23 mouse cellular contexts compared by ENCODE assay signal in the genomic region with DNA sequence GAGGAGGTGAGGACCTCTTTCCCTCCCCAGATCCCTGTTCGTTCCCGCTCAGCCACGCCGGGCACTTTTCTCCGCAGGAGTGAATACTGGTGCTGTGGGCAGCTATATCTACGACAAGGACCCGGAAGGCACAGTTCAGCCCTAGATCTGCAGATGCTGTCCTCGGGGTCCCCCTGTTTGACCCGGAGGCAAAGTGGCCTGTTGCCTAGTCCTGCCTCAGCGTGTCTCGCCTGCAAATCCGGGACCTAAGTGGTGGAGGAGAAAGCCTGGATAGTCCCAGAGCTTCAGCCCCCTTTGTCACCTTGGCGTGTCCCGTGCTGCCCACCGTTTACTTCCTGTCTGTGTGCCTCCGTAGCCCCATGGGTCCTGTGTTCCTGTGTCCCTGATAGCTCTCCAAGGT. TPM values are rescaled to one million over a fixed set of nuclear protein-coding genes. Genes with fewer than 3 reads are reported as not detected.
DNase-seq lines count a peak whose midpoint lies in the region; ATAC-seq and TF ChIP-seq lines count a peak whose summit lies in the region.
"Had no signal": no experiment of that assay in that cellular context is flagged by ENCODE, and none has a peak within 500 bp of the region (broad histone marks: within the 10 kb centered on the region; RNA-seq: fewer than 3 reads in every experiment).

No protein-coding gene starts in this region.

- ATAC-seq in heart, embryonic 12.5 days (ENCODE audit: insufficient number of reproducible peaks, low FRiP score), result no peak
- ATAC-seq in heart, embryonic 14.5 days (ENCODE audit: insufficient number of reproducible peaks, insufficient read depth, low FRiP score, low read depth), result no peak
- ATAC-seq in heart, postnatal 0 days (ENCODE audit: insufficient read depth, low read depth), result no peak
- ATAC-seq: forebrain, embryonic 13.5 days; intestine, embryonic 16.5 days; midbrain, embryonic 15.5 days; Patski had no signal

- H3K4me3 ChIP-seq in gastrocnemius, adult 2 months, result peak overlapping the region; percentile 93
- no peak overlapping the region for H3K4me3 ChIP-seq in heart, embryonic 12.5 days
- no peak overlapping the region for H3K4me3 ChIP-seq in heart, embryonic 14.5 days (ENCODE audit: control insufficient read depth in 1 of 2, insufficient read depth in 1 of 2, low read depth in 1 of 2, low read length in 2 of 2)
- peak overlapping the region; percentile 8; the same call in 1 of the 2 replicates for H3K4me3 ChIP-seq in heart, postnatal 0 days (ENCODE audit: low read depth, low read length)
- H3K4me3 ChIP-seq: forebrain, embryonic 13.5 days; hindbrain, embryonic 13.5 days; limb, embryonic 10.5 days; limb, embryonic 15.5 days; lung, embryonic 15.5 days; midbrain, embryonic 10.5 days; midbrain, embryonic 15.5 days; neural tube, embryonic 12.5 days had no signal

- peaks cover 31% of the 10 kb centered on the region for H3K36me3 ChIP-seq in heart, embryonic 12.5 days
- peaks cover 55% of the 10 kb centered on the region for H3K36me3 ChIP-seq in heart, embryonic 14.5 days (ENCODE audit: control insufficient read depth, insufficient read depth, low read length)
- peaks cover 31% of the 10 kb centered on the region for H3K36me3 ChIP-seq in heart, postnatal 0 days (replicated peaks; ENCODE audit: control insufficient read depth, insufficient read depth, low read length)
- H3K36me3 ChIP-seq: limb, embryonic 15.5 days had no signal

- intact Hi-C loops in gastrocnemius, adult 2 months (cut with DNase I), result no loop called here
- intact Hi-C loops in gastrocnemius, postnatal 14 days (cut with DNase I; ENCODE audit: low total_unique reads), result no loop called here
- intact Hi-C loops in heart, postnatal 25 days (cut with DNase I), result no loop called here

- DNase-seq in gastrocnemius, adult 2 months, result no peak
- no peak for DNase-seq in gastrocnemius, postnatal 14 days
- no peak for DNase-seq in heart, postnatal 25 days (ENCODE audit: low spot score)
- no peak for DNase-seq in heart, postnatal 0 days (ENCODE audit: low spot score)
- no peak for DNase-seq in adrenal gland, adult 2 months
- DNase-seq: gastrocnemius, postnatal 25 days; kidney, postnatal 14 days; layer of hippocampus, adult 9-11 months; right cerebral cortex, postnatal 4 days had no signal

- WGBS in heart, embryonic 12.5 days, result 86% methylated on average over 16 of the region's 16 CpGs
- 83% methylated on average over 16 of the region's 16 CpGs for whole genome bisulfite sequencing in heart, embryonic 14.5 days
- 78% methylated on average over 16 of the region's 16 CpGs for WGBS in heart, postnatal 0 days

- peaks cover 74% of the 10 kb centered on the region for H3K4me1 ChIP-seq in heart, embryonic 12.5 days (replicated peaks)
- H3K4me1 ChIP-seq in heart, embryonic 14.5 days (ENCODE audit: control insufficient read depth in 2 of 2, insufficient read depth in 2 of 2, low read length in 2 of 2), result peaks cover 53 to 66% of the 10 kb centered on the region in 2 experiments
- H3K4me1 ChIP-seq in heart, postnatal 0 days (ENCODE audit: control insufficient read depth, insufficient read depth), result peaks cover 52% of the 10 kb centered on the region

- TF ChIP-seq EP300 in heart, postnatal 0 days (IDR thresholded peaks at IDR 0.05; ENCODE audit: low read depth), result peak; percentile 37; the same call in 1 of the 2 replicates

- no peaks in the 10 kb centered on the region for H3K27me3 ChIP-seq in heart, embryonic 12.5 days (replicated peaks)
- no peaks in the 10 kb centered on the region for H3K27me3 ChIP-seq in heart, embryonic 14.5 days (ENCODE audit: control insufficient read depth, insufficient read depth, low read length)
- no peaks in the 10 kb centered on the region for H3K27me3 ChIP-seq in heart, postnatal 0 days (ENCODE audit: control insufficient read depth, insufficient read depth, low read length)
- H3K27me3 ChIP-seq: lung, embryonic 15.5 days; midbrain, embryonic 15.5 days; Patski had no signal

- H3K27ac ChIP-seq in gastrocnemius, adult 2 months, result peak overlapping the region; percentile 90
- H3K27ac ChIP-seq in heart, embryonic 12.5 days (ENCODE audit: poor library complexity, severe bottlenecking), result peak overlapping the region; percentile 97
- H3K27ac ChIP-seq in heart, embryonic 14.5 days (replicated peaks in 1 of 2; ENCODE audit: control insufficient read depth in 1 of 2, insufficient read depth in 1 of 2, low read depth in 2 of 2, low read length in 2 of 2), result peak overlapping the region in 1 of 2 experiments; percentile 55; a peak in 2 of 4 replicates
- H3K27ac ChIP-seq in heart, postnatal 0 days (ENCODE audit: low read depth), result peak overlapping the region; percentile 98
- H3K27ac ChIP-seq: forebrain, embryonic 13.5 days; hindbrain, embryonic 13.5 days; limb, embryonic 10.5 days; limb, embryonic 15.5 days; liver, embryonic 14.5 days; lung, embryonic 15.5 days; midbrain, embryonic 10.5 days; midbrain, embryonic 15.5 days; neural tube, embryonic 12.5 days; stomach, postnatal 0 days had no signal

- no peaks in the 10 kb centered on the region for H3K9me3 ChIP-seq in heart, embryonic 12.5 days (replicated peaks)
- no peaks in the 10 kb centered on the region for H3K9me3 ChIP-seq in heart, embryonic 14.5 days (ENCODE audit: control insufficient read depth, low read length)
- H3K9me3 ChIP-seq in heart, postnatal 0 days (replicated peaks; ENCODE audit: control insufficient read depth, low read length), result no peaks in the 10 kb centered on the region
- H3K9me3 ChIP-seq: forebrain, embryonic 13.5 days; hindbrain, embryonic 13.5 days; limb, embryonic 10.5 days; limb, embryonic 15.5 days; lung, embryonic 15.5 days; midbrain, embryonic 10.5 days; midbrain, embryonic 15.5 days; neural tube, embryonic 12.5 days had no signal

- peak overlapping the region; percentile 22; the same call in 1 of the 2 replicates for H3K9ac ChIP-seq in heart, embryonic 12.5 days
- peak overlapping the region; percentile 99 for H3K9ac ChIP-seq in heart, embryonic 14.5 days (ENCODE audit: low read length)
- no peak overlapping the region for H3K9ac ChIP-seq in heart, postnatal 0 days (replicated peaks; ENCODE audit: low read depth, low read length)
- H3K9ac ChIP-seq: forebrain, embryonic 13.5 days; hindbrain, embryonic 13.5 days; limb, embryonic 15.5 days; liver, embryonic 14.5 days; lung, embryonic 15.5 days; midbrain, embryonic 15.5 days; neural tube, embryonic 12.5 days had no signal

- TF ChIP-seq CTCF in gastrocnemius, adult 2 months (IDR thresholded peaks at IDR 0.05), result no peak
- TF ChIP-seq CTCF in heart, postnatal 0 days (IDR thresholded peaks at IDR 0.05; ENCODE audit: low read depth), result no peak

- peak overlapping the region; percentile 14; the same call in 1 of the 2 replicates for H3K4me2 ChIP-seq in heart, embryonic 12.5 days
- 0 out of 2 replicates have a peak overlapping the region, but pooled peaks have one; percentile 96 for H3K4me2 ChIP-seq in heart, embryonic 14.5 days (ENCODE audit: low read length)
- H3K4me2 ChIP-seq in heart, postnatal 0 days (ENCODE audit: low read depth, low read length), result 0 out of 2 replicates have a peak overlapping the region, but pooled peaks have one; percentile 22
- H3K4me2 ChIP-seq: forebrain, embryonic 13.5 days; hindbrain, embryonic 13.5 days; limb, embryonic 15.5 days; lung, embryonic 15.5 days; midbrain, embryonic 15.5 days; neural tube, embryonic 12.5 days had no signal

RNA-seq across cellular contexts. Expression of a gene that starts 1.2 kb away (rescaled TPM):
- 100 to 1,000 TPM in 1 of 2 experiments, 10 to 100 TPM in 1; 71.2 to 113 TPM for total RNA-seq in gastrocnemius, adult 2 months (2021)
- 100 to 1,000 TPM; 115 to 139 TPM for total RNA-seq in gastrocnemius, postnatal 14 days (2021)
- 464 and 485 TPM in 2 replicates for polyA plus RNA-seq in heart, embryonic 12.5 days (2016; fragmentation: Nextera tagmentation; extraction: Ambion mirVana)
- total RNA-seq in heart, postnatal 25 days (2021), result 100 to 1,000 TPM; 178 to 211 TPM
- 586 and 589 TPM in 2 replicates for polyA plus RNA-seq in heart, embryonic 14.5 days (2014; fragmentation: Nextera tagmentation; extraction: Ambion mirVana)
- total RNA-seq in heart, postnatal 0 days (2014; rRNA removed; ENCODE audit: low replicate concordance), result 286 and 487 TPM in 2 replicates
- 831 and 871 TPM in 2 replicates for polyA plus RNA-seq in heart, postnatal 0 days (2015; fragmentation: Nextera tagmentation; extraction: Ambion mirVana)
- 100 to 1,000 TPM in 1 of 2 experiments, 10 to 100 TPM in 1; 51.5 to 101 TPM for total RNA-seq in adrenal gland, adult 2 months (2021)
- polyA plus RNA-seq in adrenal gland, adult 2 months (2012; rRNA removed), result 31.7 and 36.9 TPM in 2 replicates

RNA-seq across cellular contexts. Expression of a gene that starts 4.8 kb away (rescaled TPM):
- total RNA-seq in gastrocnemius, adult 2 months (2021), result 10 to 100 TPM; 32.4 to 41.1 TPM
- total RNA-seq in gastrocnemius, postnatal 14 days (2021), result 10 to 100 TPM; 82.5 to 84.7 TPM
- polyA plus RNA-seq in heart, embryonic 12.5 days (2016; fragmentation: Nextera tagmentation; extraction: Ambion mirVana), result 1,186 and 1,223 TPM in 2 replicates
- 1,000 to 10,000 TPM; 1,410 to 1,505 TPM for total RNA-seq in heart, postnatal 25 days (2021)
- polyA plus RNA-seq in heart, embryonic 14.5 days (2014; fragmentation: Nextera tagmentation; extraction: Ambion mirVana), result 1,706 and 1,786 TPM in 2 replicates
- 1,394 and 1,556 TPM in 2 replicates for total RNA-seq in heart, postnatal 0 days (2014; rRNA removed; ENCODE audit: low replicate concordance)
- polyA plus RNA-seq in heart, postnatal 0 days (2015; fragmentation: Nextera tagmentation; extraction: Ambion mirVana), result 2,321 and 2,395 TPM in 2 replicates
- 10 to 100 TPM; 57.5 to 58.2 TPM for total RNA-seq in adrenal gland, adult 2 months (2021)
- 159 and 168 TPM in 2 replicates for polyA plus RNA-seq in adrenal gland, adult 2 months (2012; rRNA removed)

RNA-seq across cellular contexts. Expression of a gene that starts 11.3 kb away (rescaled TPM):
- total RNA-seq in gastrocnemius, adult 2 months (2021), result not detected
- total RNA-seq in gastrocnemius, postnatal 14 days (2021), result 1 to 10 TPM in 1 of 2 experiments, under 1 TPM in 1; 0.69 to 1.6 TPM
- polyA plus RNA-seq in heart, embryonic 12.5 days (2016; fragmentation: Nextera tagmentation; extraction: Ambion mirVana), result 24.5 and 26.9 TPM in 2 replicates
- under 1 TPM; 0.61 to 0.83 TPM for total RNA-seq in heart, postnatal 25 days (2021)
- 13.3 and 17.5 TPM in 2 replicates for polyA plus RNA-seq in heart, embryonic 14.5 days (2014; fragmentation: Nextera tagmentation; extraction: Ambion mirVana)
- total RNA-seq in heart, postnatal 0 days (2014; rRNA removed; ENCODE audit: low replicate concordance), result 6.7 and 16.5 TPM in 2 replicates
- polyA plus RNA-seq in heart, postnatal 0 days (2015; fragmentation: Nextera tagmentation; extraction: Ambion mirVana), result 4.5 and 4.9 TPM in 2 replicates
- 1 to 10 TPM in 1 of 2 experiments, under 1 TPM in 1; 0.66 to 1.4 TPM for total RNA-seq in adrenal gland, adult 2 months (2021)
- 3.6 and 6.6 TPM in 2 replicates for polyA plus RNA-seq in adrenal gland, adult 2 months (2012; rRNA removed)

RNA-seq across cellular contexts. Expression of a gene that starts 40.8 kb away (rescaled TPM):
- not detected for total RNA-seq in gastrocnemius, adult 2 months (2021)
- under 1 TPM; 0.33 to 0.47 TPM for total RNA-seq in gastrocnemius, postnatal 14 days (2021)
- 2.0 and 2.1 TPM in 2 replicates for polyA plus RNA-seq in heart, embryonic 12.5 days (2016; fragmentation: Nextera tagmentation; extraction: Ambion mirVana)
- total RNA-seq in heart, postnatal 25 days (2021), result under 1 TPM in 1 of 2 experiments, not detected in 1; 0.17 TPM
- polyA plus RNA-seq in heart, embryonic 14.5 days (2014; fragmentation: Nextera tagmentation; extraction: Ambion mirVana), result 1.1 and 1.2 TPM in 2 replicates
- 0.97 and 4.8 TPM in 2 replicates for total RNA-seq in heart, postnatal 0 days (2014; rRNA removed; ENCODE audit: low replicate concordance)
- polyA plus RNA-seq in heart, postnatal 0 days (2015; fragmentation: Nextera tagmentation; extraction: Ambion mirVana), result 1.2 TPM in 2 replicates
- total RNA-seq in adrenal gland, adult 2 months (2021), result 1 to 10 TPM; 2.8 to 9.7 TPM
- polyA plus RNA-seq in adrenal gland, adult 2 months (2012; rRNA removed), result 11.9 and 15.9 TPM in 2 replicates

RNA-seq across cellular contexts. Expression of a gene that starts 46.8 kb away (rescaled TPM):
- 10 to 100 TPM; 36.2 to 41.5 TPM for total RNA-seq in gastrocnemius, adult 2 months (2021)
- 10 to 100 TPM; 34.6 to 35.4 TPM for total RNA-seq in gastrocnemius, postnatal 14 days (2021)
- 11.3 and 11.4 TPM in 2 replicates for polyA plus RNA-seq in heart, embryonic 12.5 days (2016; fragmentation: Nextera tagmentation; extraction: Ambion mirVana)
- total RNA-seq in heart, postnatal 25 days (2021), result 10 to 100 TPM; 48.4 to 49.3 TPM
- 14.6 and 15.5 TPM in 2 replicates for polyA plus RNA-seq in heart, embryonic 14.5 days (2014; fragmentation: Nextera tagmentation; extraction: Ambion mirVana)
- total RNA-seq in heart, postnatal 0 days (2014; rRNA removed; ENCODE audit: low replicate concordance), result 26.3 and 32.0 TPM in 2 replicates
- polyA plus RNA-seq in heart, postnatal 0 days (2015; fragmentation: Nextera tagmentation; extraction: Ambion mirVana), result 10.9 and 11.8 TPM in 2 replicates
- total RNA-seq in adrenal gland, adult 2 months (2021), result 100 to 1,000 TPM in 1 of 2 experiments, 10 to 100 TPM in 1; 76.6 to 102 TPM
- 164 TPM in 2 replicates for polyA plus RNA-seq in adrenal gland, adult 2 months (2012; rRNA removed)

Comparison
In these comparisons a context has a peak if more than half of its experiments do, and no peak if none do; other contexts are left out.
1. H3K4me3 ChIP-seq: peak in gastrocnemius, adult 2 months (single experiment) and heart, postnatal 0 days (single experiment); none in heart, embryonic 12.5 days (single experiment) and heart, embryonic 14.5 days (0 of 2).
2. H3K4me2 ChIP-seq: peak in every context shown above with its lines; median percentile 96 in heart, embryonic 14.5 days; 22 in heart, postnatal 0 days; 14 in heart, embryonic 12.5 days.
3. RNA of a gene that starts 4.8 kb away (total RNA-seq): 1,394 to 1,556 TPM in heart, postnatal 0 days and 1,410 to 1,505 TPM in heart, postnatal 25 days; 82.5 to 84.7 TPM in gastrocnemius, postnatal 14 days, 57.5 to 58.2 TPM in adrenal gland, adult 2 months and 32.4 to 41.1 TPM in gastrocnemius, adult 2 months; every median in the first group is over 10 times any median in the second.